Mouse (Mus musculus) liver, postnatal 0 days (tissue): Measurements from ENCODE around the gene Atoh1.
A peak's percentile ranks its signal among the peaks of the same experiment; 100 is the strongest.

Source experiments
- CTCF ChIP-seq: sonication (generic); IDR thresholded peaks from 2 replicates; pipeline ENCODE4 v1.5.1; 2016; ENCODE audit warnings: antibody characterized with exemption, low read depth
- EP300 ChIP-seq: IDR thresholded peaks from 2 replicates; pipeline ENCODE4 v1.6.1; 2016; ENCODE audit warnings: antibody characterized with exemption, low read depth, mild to moderate bottlenecking

DNA sequence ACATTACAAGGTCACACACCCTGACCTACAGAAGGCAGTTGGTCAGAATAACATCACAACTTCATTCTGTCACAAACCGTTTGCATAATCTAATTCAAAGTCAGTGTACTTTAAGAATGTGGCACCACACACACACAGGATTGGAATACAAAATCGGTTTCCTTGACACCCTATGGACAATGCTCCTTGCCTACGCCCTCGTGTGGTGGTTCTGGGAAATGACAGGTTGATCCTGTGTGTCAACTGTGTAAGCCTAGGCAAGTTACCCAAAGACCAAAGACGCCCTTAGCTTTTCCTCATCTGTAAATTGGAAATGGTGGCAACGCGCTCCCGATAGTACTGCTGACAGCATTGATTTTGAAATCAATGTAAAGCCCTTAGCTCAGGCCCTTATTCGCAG lies 45.0 kb upstream of the Atoh1 start:
- TF ChIP-seq CTCF, result peak; percentile 53
- no peak for TF ChIP-seq EP300
